Mouse (Mus musculus): ENCODE results near the gene Olfr124.

Gene Olfr124

DNA sequence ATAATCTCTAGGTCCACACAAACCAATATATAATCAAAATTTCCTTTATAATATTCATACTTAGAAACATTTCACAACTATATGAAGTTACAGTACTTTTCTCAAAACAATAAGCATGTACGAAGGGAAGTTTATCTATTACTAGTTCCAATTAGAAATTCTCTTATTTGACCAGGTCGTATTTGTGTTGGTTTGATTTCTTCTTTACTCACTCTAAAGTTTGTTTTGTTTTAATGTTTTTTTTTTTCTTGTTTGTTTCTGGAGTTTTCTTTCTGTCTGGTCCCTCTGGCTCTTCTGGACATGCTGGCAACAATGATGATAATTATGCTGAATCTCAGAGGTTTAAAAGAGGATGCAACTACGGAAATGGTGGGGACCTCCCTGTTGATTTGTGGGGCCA lies at the start of gene Olfr124:
Gene Olfr124 (plus strand): TSS at position 301 of the 400 bp plus-strand sequence.
- DNase-seq, result no peak

DNA sequence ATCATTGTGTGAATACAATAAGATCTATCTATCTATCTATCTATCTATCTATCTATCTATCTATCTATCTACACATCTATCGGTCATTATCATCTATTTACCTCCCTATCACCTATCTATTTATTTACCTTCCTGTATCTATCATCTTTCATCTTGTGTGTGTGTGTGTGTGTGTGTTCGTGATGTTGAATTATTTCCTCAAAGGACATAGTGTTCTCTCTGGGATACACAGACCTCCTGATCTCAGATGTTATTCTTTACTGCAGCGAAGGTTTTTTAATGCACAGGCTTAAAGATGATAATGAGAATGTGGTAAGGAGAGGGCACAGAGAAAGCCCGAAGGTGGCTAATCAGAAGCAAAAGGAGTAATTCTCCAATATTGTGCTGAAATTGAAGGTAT lies 31.4 kb upstream of the Olfr124 start, which contains the start of gene Olfr122:
Gene Olfr122 (plus strand): TSS at position 301 of the 400 bp plus-strand sequence.
- no peak for DNase-seq

GRCm38 (mm10) chr17:37793229-37793628 lies 6.5 kb upstream of the Olfr124 start, which contains the start of gene Olfr123:
Olfr123 (plus strand) TSS chr17:37793529.
- DNase-seq, result no peak

- DNase-seq, result no peak
Observed at GRCm38 (mm10) chr17:37832649-37833048, 33.0 kb downstream of the Olfr124 start, which contains the start of gene Olfr125. Olfr125 (plus strand) TSS chr17:37832949.

- no peak for DNase-seq
Observed at GRCm38 (mm10) chr17:37847183-37847582, 47.5 kb downstream of the Olfr124 start, which contains the start of gene Olfr126. Olfr126 (plus strand) TSS chr17:37847483.
